Mouse (Mus musculus): ENCODE measurements around the gene Apopt1. TPM values are rescaled to one million over a fixed set of nuclear protein-coding genes. Genes with fewer than 3 reads are reported as not detected.

The Apopt1 gene
- total RNA-seq (2021): 10 to 100 TPM; 33.9 to 36.8 TPM
- long read RNA-seq, experiment 1, transcript Apopt1-201 (5 exons, 1,065 nt): major isoform, 35 of 42 reads
- long read RNA-seq, experiment 1, partial matches to known transcripts: 3 of 42 reads
- long read RNA-seq, experiment 1, other reads (novel, unspliced or antisense): 4 of 42 reads
- long read RNA-seq, experiment 2, transcript Apopt1-201 (5 exons, 1,065 nt): major isoform, 28 of 34 reads
- long read RNA-seq, experiment 2, partial matches to known transcripts: 4 of 34 reads
- long read RNA-seq, experiment 2, other reads (novel, unspliced or antisense): 2 of 34 reads

- DNase-seq: peak; percentile 94 to 95
These were observed at the start of gene Apopt1, which contains the start of gene Bag5 for GRCm38 (mm10) chr12:111713004-111713651. TSS of gene Apopt1 (plus strand) at chr12:111713261. TSS of gene Bag5 (minus strand) at chr12:111713257.

- peak; percentile 68 to 76 for DNase-seq
These were observed 48.9 kb upstream of the Apopt1 start for GRCm38 (mm10) chr12:111664144-111664634.

- DNase-seq: no peak
These were observed 47.8 kb upstream of the Apopt1 start for GRCm38 (mm10) chr12:111665041-111665880.

- DNase-seq: no peak
These were observed 46.7 kb upstream of the Apopt1 start for GRCm38 (mm10) chr12:111666380-111666779.

- DNase-seq: no peak
These were observed 45.6 kb upstream of the Apopt1 start for GRCm38 (mm10) chr12:111667421-111667820.

GRCm38 (mm10) chr12:111668457-111668912 is 44.6 kb upstream of the Apopt1 start:
- peak; percentile 95 to 100 for DNase-seq

GRCm38 (mm10) chr12:111669000-111669788 is 43.9 kb upstream of the Apopt1 start:
- peak; percentile 67 to 87 for DNase-seq

GRCm38 (mm10) chr12:111669961-111670360 is 43.1 kb upstream of the Apopt1 start:
- DNase-seq: no peak

GRCm38 (mm10) chr12:111670371-111670971 is 42.6 kb upstream of the Apopt1 start:
- peak; percentile 46 to 59 for DNase-seq

GRCm38 (mm10) chr12:111670976-111671375 is 42.1 kb upstream of the Apopt1 start:
- DNase-seq: no peak

- peak; percentile 75 to 79 for DNase-seq
These were observed 41.6 kb upstream of the Apopt1 start for GRCm38 (mm10) chr12:111671431-111671902.

- peak; percentile 87 to 91 for DNase-seq
These were observed 40.9 kb upstream of the Apopt1 start, which contains the start of gene Ckb for GRCm38 (mm10) chr12:111672176-111672575. TSS of gene Ckb (minus strand) at chr12:111672338.

- DNase-seq: no peak
These were observed 40.5 kb upstream of the Apopt1 start for GRCm38 (mm10) chr12:111672581-111672980.

- DNase-seq: no peak
These were observed 38.1 kb upstream of the Apopt1 start for GRCm38 (mm10) chr12:111674850-111675486.

GRCm38 (mm10) chr12:111675797-111676580 is 37.1 kb upstream of the Apopt1 start:
- DNase-seq: no peak

- DNase-seq: no peak
These were observed 35.6 kb upstream of the Apopt1 start for GRCm38 (mm10) chr12:111677421-111677820.

- DNase-seq: peak; percentile 94 to 95
These were observed 35.0 kb upstream of the Apopt1 start, which contains the start of gene Trmt61a for GRCm38 (mm10) chr12:111677882-111678669. TSS of gene Trmt61a (plus strand) at chr12:111678105.

- DNase-seq: no peak
These were observed 34.5 kb upstream of the Apopt1 start for GRCm38 (mm10) chr12:111678670-111678933.

- DNase-seq: no peak
These were observed 34.1 kb upstream of the Apopt1 start for GRCm38 (mm10) chr12:111678997-111679396.

Measured in heart, adult 18-20 months (tissue).